Mouse (Mus musculus) liver, embryonic 14.5 days (tissue): ENCODE results near the gene Evi2a.

Experiments used
- CTCF ChIP-seq: IDR thresholded peaks from 2 replicates; pipeline ENCODE4 v1.5.1; 2016; ENCODE audit warnings: antibody characterized with exemption, low read depth, control low read depth
- EP300 ChIP-seq: IDR thresholded peaks from 2 replicates; pipeline ENCODE4 v1.6.1; 2016; ENCODE audit warnings: antibody characterized with exemption, low read depth

- TF ChIP-seq EP300 = no peak
- no peak for TF ChIP-seq CTCF
These were observed 6.7 kb downstream of the Evi2a start, which contains the start of gene Evi2b for GRCm38 (mm10) chr11:79523560-79524309.
